Mouse (Mus musculus) midbrain, embryonic 11.5 days (tissue): ENCODE results near the gene Slc24a3. TPM values are rescaled to one million over a fixed set of nuclear protein-coding genes. Genes with fewer than 3 reads are reported as not detected.

ENCODE experiments used
- ATAC-seq: fragments of 200-750 bp; cut with Nextera tagmentation; 2 replicates; pipeline ENCODE4 v1.8.0; 2017; ENCODE audit warnings: moderate TSS enrichment, moderate library complexity; ENCODE audit not compliant: low FRiP score
- DNase-seq: peaks from one replicate; pipeline ENCODE4 v3.0.0; 2015; ENCODE audit warnings: low spot score; ENCODE audit errors: missing footprints
- H3K27ac ChIP-seq: fragments of 300-500 bp; sonication (generic); 2 replicates; pipeline ENCODE4 v1.5.1; 2014; ENCODE audit warnings: low read depth, low read length
- H3K27me3 ChIP-seq: fragments of 300-500 bp; sonication (generic); 2 replicates; pipeline ENCODE4 v1.6.1; 2014; ENCODE audit warnings: mild to moderate bottlenecking, low read length, moderate library complexity, mixed read lengths; ENCODE audit not compliant: control insufficient read depth, insufficient read depth
- H3K36me3 ChIP-seq: fragments of 300-500 bp; sonication (generic); 2 replicates; pipeline ENCODE4 v1.6.1; 2014; ENCODE audit warnings: mild to moderate bottlenecking, low read length, moderate library complexity, mixed read lengths; ENCODE audit not compliant: control insufficient read depth, insufficient read depth
- H3K4me1 ChIP-seq: fragments of 300-500 bp; sonication (generic); 2 replicates; pipeline ENCODE4 v1.6.1; 2014; ENCODE audit warnings: low read length; ENCODE audit not compliant: control insufficient read depth, insufficient read depth
- H3K4me2 ChIP-seq: fragments of 300-500 bp; sonication (generic); 2 replicates; pipeline ENCODE4 v1.6.1; 2014; ENCODE audit warnings: mild to moderate bottlenecking, moderate library complexity
- H3K4me3 ChIP-seq: fragments of 300-500 bp; sonication (generic); 2 replicates; pipeline ENCODE4 v1.5.1; 2014; ENCODE audit warnings: low read depth, low read length
- H3K9ac ChIP-seq: fragments of 300-500 bp; sonication (generic); 2 replicates; pipeline ENCODE4 v1.6.1; 2014; ENCODE audit warnings: low read length
- H3K9me3 ChIP-seq: fragments of 300-500 bp; sonication (generic); 2 replicates; pipeline ENCODE4 v1.6.1; 2016; ENCODE audit warnings: low read length; ENCODE audit not compliant: control insufficient read depth
- WGBS: fragments of 180-500 bp; shearing (Covaris S2); extraction: QIAGEN DNeasy Blood & Tissue Kit; methylation state at CpG from one replicate; pipeline ENCODE4 v1.1.7; 2014; 5-methylcytosine and 5-hydroxymethylcytosine counted together
- polyA plus RNA-seq: library from polyadenylated mRNA; unstranded; fragments of >200 nt; fragmentation: Nextera tagmentation; extraction: Ambion mirVana; gene quantifications from 2 replicates; pipeline ENCODE4 v1.2.1, GENCODE M21; 2014

The Slc24a3 gene
- polyA plus RNA-seq, 1 experiment from 2014 or later = 1.9 TPM

DNA sequence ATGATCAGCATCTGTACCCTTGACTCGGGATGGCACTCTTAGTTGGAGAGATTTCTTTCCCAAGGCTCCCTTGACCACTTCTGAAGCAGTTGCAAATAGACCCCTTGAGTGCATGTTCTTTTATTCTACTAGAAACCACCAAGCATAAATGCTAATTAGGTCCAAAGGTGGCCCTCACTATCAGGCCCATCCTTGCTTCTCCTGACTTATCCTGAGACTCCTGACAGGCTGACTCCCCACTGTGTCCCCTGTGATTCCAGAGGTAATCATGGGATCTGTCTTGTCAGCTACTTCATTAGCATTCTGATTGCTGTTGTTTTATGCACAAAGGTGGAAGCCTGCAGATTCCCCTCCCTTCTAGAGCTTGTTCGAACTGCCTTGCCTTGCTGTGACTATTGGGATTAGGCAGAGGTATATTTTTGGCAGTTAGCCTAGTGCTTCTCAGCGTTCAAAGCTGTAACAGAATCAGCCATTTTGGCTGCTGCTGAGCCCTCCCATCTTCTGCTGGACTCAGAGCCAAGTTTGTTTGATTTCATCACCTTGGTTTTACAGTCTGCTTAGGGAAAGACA is 293.4 kb downstream of the Slc24a3 start:
- no peak overlapping the region for H3K27ac ChIP-seq
- H3K9me3 ChIP-seq = no peaks in the 10 kb centered on the region
- no peak overlapping the region for H3K4me3 ChIP-seq
- no peak overlapping the region for H3K9ac ChIP-seq
- ATAC-seq = no peak
- WGBS = 54% methylated on average over 3 of the region's 3 CpGs
- H3K4me2 ChIP-seq = no peak overlapping the region
- H3K4me1 ChIP-seq = no peaks in the 10 kb centered on the region
- no peaks in the 10 kb centered on the region for H3K36me3 ChIP-seq
- no peaks in the 10 kb centered on the region for H3K27me3 ChIP-seq
- no peak for DNase-seq

DNA sequence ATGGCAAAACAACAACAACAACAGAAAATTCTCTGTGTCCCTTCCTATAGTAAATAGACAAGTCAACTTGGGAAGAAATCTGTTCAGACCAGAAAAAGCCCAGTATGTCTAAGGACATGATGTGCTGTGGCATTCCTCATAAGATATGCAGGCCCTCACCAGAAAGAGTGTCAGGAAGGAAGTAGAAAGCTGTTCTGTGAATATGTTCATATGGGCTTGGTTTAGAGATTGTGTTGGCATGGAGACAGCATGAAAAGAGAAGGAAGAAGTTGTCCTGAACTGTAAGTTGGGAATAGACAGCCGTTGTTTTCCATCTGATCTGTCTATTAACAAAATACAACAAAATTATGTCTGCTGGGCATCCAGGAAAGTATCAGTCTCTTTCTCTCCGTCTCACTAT is 294.7 kb downstream of the Slc24a3 start:
- Histone ChIP-seq H3K4me3 (no peak overlapping the region), H3K9me3 (no peaks in the 10 kb centered on the region), H3K27me3 (no peaks in the 10 kb centered on the region), H3K9ac (no peak overlapping the region), H3K27ac (no peak overlapping the region), H3K36me3 (no peaks in the 10 kb centered on the region), H3K4me2 (no peak overlapping the region), H3K4me1 (no peaks in the 10 kb centered on the region)
- ATAC-seq = no peak
- DNase-seq = no peak
- 93% methylated on average over 2 of the region's 2 CpGs for WGBS

- no peak for ATAC-seq
- WGBS = 91% methylated on average over 5 of the region's 5 CpGs
- H3K4me3 ChIP-seq = no peak overlapping the region
- H3K9ac ChIP-seq = no peak overlapping the region
- H3K4me2 ChIP-seq = no peak overlapping the region
- H3K4me1 ChIP-seq = no peaks in the 10 kb centered on the region
- no peaks in the 10 kb centered on the region for H3K36me3 ChIP-seq
- H3K27ac ChIP-seq = no peak overlapping the region
- H3K9me3 ChIP-seq = no peaks in the 10 kb centered on the region
- H3K27me3 ChIP-seq = no peaks in the 10 kb centered on the region
- DNase-seq = no peak
Measured at GRCm38 (mm10) chr2:145468701-145469325, 301.3 kb downstream of the Slc24a3 start.

DNA sequence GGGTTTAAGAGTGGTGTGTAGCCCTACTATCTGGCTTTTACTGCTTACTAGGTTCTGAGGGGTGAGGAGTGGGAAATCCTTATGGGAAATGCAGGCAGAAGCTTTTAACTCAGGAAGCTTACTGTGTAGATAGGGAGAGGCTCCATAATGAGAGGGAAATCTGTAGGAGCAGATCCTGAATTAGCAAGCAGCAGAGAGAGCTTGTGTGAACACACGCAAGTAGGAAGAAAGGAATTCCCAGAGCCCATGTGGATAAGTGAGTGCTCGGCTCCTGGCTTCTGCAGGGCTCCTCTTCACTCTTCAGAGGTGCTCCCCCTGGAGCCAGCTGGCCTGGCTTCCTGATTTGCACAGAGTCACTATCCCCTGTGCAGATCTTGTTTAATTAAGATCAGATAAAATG is 309.9 kb downstream of the Slc24a3 start:
- Histone ChIP-seq H3K9ac (no peak overlapping the region), H3K27ac (no peak overlapping the region), H3K27me3 (no peaks in the 10 kb centered on the region), H3K4me1 (no peaks in the 10 kb centered on the region), H3K4me2 (no peak overlapping the region), H3K4me3 (no peak overlapping the region), H3K9me3 (no peaks in the 10 kb centered on the region), H3K36me3 (no peaks in the 10 kb centered on the region)
- DNase-seq = no peak
- WGBS = 71% methylated on average over 2 of the region's 2 CpGs
- no peak for ATAC-seq

DNA sequence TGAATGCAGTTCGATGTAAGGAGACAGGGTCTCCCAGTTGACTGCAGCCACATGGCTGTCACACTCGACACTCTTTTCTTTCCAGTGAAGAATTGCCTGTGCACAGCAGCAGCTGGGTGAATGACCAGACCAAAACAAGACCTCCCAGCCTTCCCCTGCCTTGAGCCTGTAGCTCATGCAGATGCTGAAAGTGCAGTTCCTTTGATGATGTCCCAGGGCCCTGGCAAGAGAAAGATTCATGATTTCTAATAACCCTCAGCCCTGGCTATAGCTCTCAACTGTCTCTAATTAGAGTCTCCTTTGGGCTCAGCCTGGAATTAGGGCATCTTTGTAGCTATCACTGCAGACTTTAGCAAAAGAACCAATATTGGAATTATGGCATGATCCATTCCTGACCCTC is 312.1 kb downstream of the Slc24a3 start:
- no peaks in the 10 kb centered on the region for H3K27me3 ChIP-seq
- DNase-seq = no peak
- 84% methylated on average over 2 of the region's 2 CpGs for WGBS
- H3K4me1 ChIP-seq = no peaks in the 10 kb centered on the region
- H3K9me3 ChIP-seq = no peaks in the 10 kb centered on the region
- H3K4me3 ChIP-seq = no peak overlapping the region
- H3K9ac ChIP-seq = no peak overlapping the region
- no peak overlapping the region for H3K4me2 ChIP-seq
- no peak for ATAC-seq
- no peak overlapping the region for H3K27ac ChIP-seq
- H3K36me3 ChIP-seq = no peaks in the 10 kb centered on the region

- no peak overlapping the region for H3K9ac ChIP-seq
- H3K9me3 ChIP-seq = no peaks in the 10 kb centered on the region
- DNase-seq (no peak), ATAC-seq (no peak)
- H3K4me2 ChIP-seq = no peak overlapping the region
- H3K27ac ChIP-seq = no peak overlapping the region
- H3K4me1 ChIP-seq = no peaks in the 10 kb centered on the region
- no peak overlapping the region for H3K4me3 ChIP-seq
- H3K27me3 ChIP-seq = no peaks in the 10 kb centered on the region
- H3K36me3 ChIP-seq = no peaks in the 10 kb centered on the region
Measured at GRCm38 (mm10) chr2:145500231-145500630, 332.7 kb downstream of the Slc24a3 start.

- no peak overlapping the region for H3K27ac ChIP-seq
- DNase-seq (no peak), ATAC-seq (no peak)
- H3K4me1 ChIP-seq = no peaks in the 10 kb centered on the region
- WGBS = 86% methylated on average over 1 of the region's 1 CpGs
- H3K27me3 ChIP-seq = no peaks in the 10 kb centered on the region
- no peak overlapping the region for H3K4me2 ChIP-seq
- H3K9ac ChIP-seq = no peak overlapping the region
- H3K36me3 ChIP-seq = no peaks in the 10 kb centered on the region
- H3K9me3 ChIP-seq = no peaks in the 10 kb centered on the region
- no peak overlapping the region for H3K4me3 ChIP-seq
Measured at GRCm38 (mm10) chr2:145501472-145501871, 333.9 kb downstream of the Slc24a3 start.

DNA sequence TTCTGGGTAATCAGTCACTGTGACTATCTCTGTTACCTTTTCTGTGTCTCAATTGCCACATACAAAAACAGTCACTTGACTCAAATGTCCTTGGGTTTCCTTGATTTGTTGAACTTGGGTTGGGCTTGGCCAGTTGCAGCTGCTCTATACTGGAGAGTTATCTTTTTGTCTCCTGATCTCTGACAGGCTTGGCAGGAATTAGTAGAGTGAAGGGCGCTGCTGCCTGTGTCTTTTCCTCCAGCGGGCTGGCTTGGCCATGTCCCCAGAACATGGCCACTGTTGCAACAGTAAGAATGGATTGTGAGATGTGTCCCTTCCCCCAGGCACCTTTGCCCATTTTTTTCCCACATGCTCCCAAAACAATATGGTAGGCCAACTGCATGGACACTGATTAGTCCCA is 340.1 kb downstream of the Slc24a3 start:
- no peak overlapping the region for H3K4me3 ChIP-seq
- ATAC-seq (no peak), DNase-seq (no peak)
- no peaks in the 10 kb centered on the region for H3K9me3 ChIP-seq
- 86% methylated on average over 2 of the region's 2 CpGs for WGBS
- no peak overlapping the region for H3K4me2 ChIP-seq
- H3K27ac ChIP-seq = no peak overlapping the region
- no peaks in the 10 kb centered on the region for H3K27me3 ChIP-seq
- no peak overlapping the region for H3K9ac ChIP-seq
- H3K4me1 ChIP-seq = no peaks in the 10 kb centered on the region
- no peaks in the 10 kb centered on the region for H3K36me3 ChIP-seq

GRCm38 (mm10) chr2:145510650-145511225 is 343.2 kb downstream of the Slc24a3 start:
- no peak for DNase-seq
- Histone ChIP-seq H3K4me1 (no peaks in the 10 kb centered on the region), H3K36me3 (no peaks in the 10 kb centered on the region), H3K27me3 (no peaks in the 10 kb centered on the region), H3K9me3 (no peaks in the 10 kb centered on the region), H3K4me2 (no peak overlapping the region), H3K4me3 (no peak overlapping the region), H3K9ac (no peak overlapping the region), H3K27ac (no peak overlapping the region)
- 90% methylated on average over 7 of the region's 7 CpGs for WGBS
- ATAC-seq = no peak
